Mouse (Mus musculus) liver, postnatal 0 days (tissue): Measurements from ENCODE around the gene Robo1.

Source experiments
- CTCF ChIP-seq: sonication (generic); IDR thresholded peaks from 2 replicates; pipeline ENCODE4 v1.5.1; 2016; ENCODE audit warnings: antibody characterized with exemption, low read depth
- EP300 ChIP-seq: IDR thresholded peaks from 2 replicates; pipeline ENCODE4 v1.6.1; 2016; ENCODE audit warnings: antibody characterized with exemption, low read depth, mild to moderate bottlenecking

- TF ChIP-seq CTCF (no peak), EP300 (no peak)
These were observed 487.2 kb downstream of the Robo1 start for GRCm38 (mm10) chr16:72795379-72795712.
